Mouse (Mus musculus): Measurements from ENCODE around the gene Prop1. TPM values are rescaled to one million over a fixed set of nuclear protein-coding genes. Genes with fewer than 3 reads are reported as not detected.

Prop1 gene
- not detected in 2 replicates for polyA plus RNA-seq (2011; ENCODE audit: insufficient read length, low read depth, missing spikeins)

DNA sequence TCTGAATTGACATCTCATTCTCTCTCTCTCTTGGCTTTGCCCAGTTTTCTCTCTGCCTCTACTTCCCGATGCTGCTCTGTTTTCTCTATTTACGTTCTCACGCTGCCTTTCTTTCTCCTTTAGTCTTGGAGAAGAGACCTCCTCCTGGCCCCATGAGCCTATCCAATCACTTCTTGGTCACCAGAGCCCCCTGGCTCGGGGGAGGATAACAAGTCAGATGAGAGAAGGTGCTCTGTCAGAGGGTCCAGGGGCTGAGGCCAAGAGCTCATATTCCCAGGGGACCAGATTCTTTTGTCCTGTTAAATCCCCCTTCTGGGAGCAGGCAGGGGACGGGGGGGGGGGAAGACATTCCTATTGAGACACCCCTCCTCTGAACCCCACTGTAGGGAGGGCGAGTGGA is at the start of gene Prop1:
Prop1 (minus strand) TSS at position 101 of the 400 bp plus-strand sequence.
- TF ChIP-seq CTCF (IDR thresholded peaks at IDR 0.05; ENCODE audit: borderline replicate concordance, insufficient read depth, low read length) (no peak), POLR2A (IDR thresholded peaks at IDR 0.05; ENCODE audit: low read depth, low read length) (no peak)
- no peak within 1 kb of the TSS for H3K27ac ChIP-seq (ENCODE audit: insufficient read depth, low read length)
- H3K4me1 ChIP-seq (ENCODE audit: control insufficient read depth, insufficient read depth, low read length): no peaks in the 10 kb centered on the region
- H3K4me3 ChIP-seq (ENCODE audit: insufficient read depth, low read length): no peak within 1 kb of the TSS

DNA sequence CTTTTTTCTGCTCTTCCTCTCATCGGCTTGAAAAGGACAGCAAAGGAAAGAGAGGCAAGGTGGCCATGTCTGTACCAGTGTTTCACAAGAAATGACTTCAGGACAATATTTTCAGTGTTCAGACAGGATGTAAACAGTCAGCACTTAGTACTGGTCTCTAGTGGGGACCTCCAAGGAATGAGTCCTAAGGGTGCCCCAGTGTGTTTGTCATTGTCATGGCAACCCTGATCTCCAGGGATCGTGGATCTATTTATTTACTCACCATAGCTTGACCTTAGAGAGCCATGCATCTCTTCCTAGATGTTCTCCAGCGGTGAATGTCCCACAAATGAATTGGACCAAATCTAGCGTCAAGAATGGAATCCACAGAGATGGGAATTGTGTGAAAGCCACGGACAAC is 49.7 kb upstream of the Prop1 start, which contains the start of gene Olfr51:
Olfr51 (plus strand) TSS at position 301 of the 400 bp plus-strand sequence.
- TF ChIP-seq POLR2A (IDR thresholded peaks at IDR 0.05; ENCODE audit: low read depth, low read length) (no peak), CTCF (IDR thresholded peaks at IDR 0.05; ENCODE audit: borderline replicate concordance, insufficient read depth, low read length) (no peak)
- no peak within 1 kb of the TSS for H3K4me3 ChIP-seq (ENCODE audit: insufficient read depth, low read length)
- no peaks in the 10 kb centered on the region for H3K4me1 ChIP-seq (ENCODE audit: control insufficient read depth, insufficient read depth, low read length)
- no peak within 1 kb of the TSS for H3K27ac ChIP-seq (ENCODE audit: insufficient read depth, low read length)

DNA sequence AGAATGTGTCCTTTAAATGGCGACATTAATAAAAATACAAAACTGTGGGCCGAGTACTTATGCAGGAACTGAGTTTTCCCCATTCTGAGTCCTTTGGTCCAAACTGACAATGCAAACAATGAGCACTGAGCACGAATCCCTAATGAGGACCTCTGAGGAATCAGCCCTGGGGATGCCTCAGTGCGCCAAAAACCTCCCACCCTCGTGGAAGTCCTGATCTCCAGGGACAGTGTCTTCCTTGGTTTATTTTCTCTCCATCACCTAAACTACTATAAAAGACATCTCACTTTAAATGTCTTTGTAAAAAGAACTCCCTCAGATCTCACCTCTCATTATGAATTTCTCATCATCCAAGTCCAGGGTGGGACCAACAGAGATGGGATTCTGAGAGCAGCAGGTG is 28.1 kb upstream of the Prop1 start, which contains the start of gene Olfr1377:
Olfr1377 (plus strand) TSS at position 301 of the 400 bp plus-strand sequence.
- H3K4me3 ChIP-seq (ENCODE audit: insufficient read depth, low read length): no peak within 1 kb of the TSS
- H3K27ac ChIP-seq (ENCODE audit: insufficient read depth, low read length): no peak within 1 kb of the TSS
- H3K4me1 ChIP-seq (ENCODE audit: control insufficient read depth, insufficient read depth, low read length): no peaks in the 10 kb centered on the region
- TF ChIP-seq POLR2A (IDR thresholded peaks at IDR 0.05; ENCODE audit: low read depth, low read length): no peak
- no peak for TF ChIP-seq CTCF (IDR thresholded peaks at IDR 0.05; ENCODE audit: borderline replicate concordance, insufficient read depth, low read length)

DNA sequence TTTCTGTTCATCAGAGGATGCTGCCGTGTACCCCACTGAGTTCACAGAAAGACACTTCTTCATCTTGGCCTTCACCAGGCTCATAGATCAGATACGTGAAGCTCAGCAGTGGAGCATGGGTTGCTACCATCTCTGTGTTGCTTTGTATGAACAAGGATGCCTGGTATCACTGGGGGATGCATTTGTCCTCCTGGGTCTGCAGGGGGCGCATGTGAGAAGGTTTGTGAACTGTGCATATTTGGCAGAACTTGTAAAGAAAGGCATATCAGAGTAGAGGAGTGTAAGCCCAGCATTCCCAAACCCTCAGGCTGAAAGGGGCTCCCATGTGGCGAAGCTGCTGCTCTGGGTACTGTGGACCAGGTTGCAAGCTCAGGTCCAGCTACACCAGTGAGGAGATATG is 23.7 kb upstream of the Prop1 start:
- Histone ChIP-seq H3K27ac (ENCODE audit: insufficient read depth, low read length) (no peak overlapping the region), H3K4me3 (ENCODE audit: insufficient read depth, low read length) (no peak overlapping the region), H3K4me1 (ENCODE audit: control insufficient read depth, insufficient read depth, low read length) (no peaks in the 10 kb centered on the region)
- no peak for TF ChIP-seq POLR2A (IDR thresholded peaks at IDR 0.05; ENCODE audit: low read depth, low read length)
- TF ChIP-seq CTCF (IDR thresholded peaks at IDR 0.05; ENCODE audit: borderline replicate concordance, insufficient read depth, low read length): no peak

DNA sequence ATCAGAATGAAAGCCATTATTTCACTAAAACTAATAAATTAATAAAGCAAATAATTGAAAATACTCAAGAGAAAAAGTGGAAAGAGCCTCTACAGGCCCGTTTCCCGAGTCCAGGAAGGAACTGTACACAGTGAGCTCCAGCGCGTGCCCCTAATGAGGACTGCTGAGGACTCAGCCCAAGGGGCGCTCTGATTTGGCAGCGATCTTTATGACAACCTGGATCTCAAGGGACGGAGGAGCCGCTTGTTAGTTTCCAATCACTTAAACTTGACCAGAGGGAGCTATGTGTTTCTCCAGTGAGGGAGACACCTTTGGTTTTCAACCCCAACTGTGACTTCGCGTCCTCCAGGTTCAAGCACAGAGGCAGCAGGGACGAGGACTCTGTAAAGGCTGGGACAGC is 12.7 kb upstream of the Prop1 start, which contains the start of gene Olfr1378:
Olfr1378 (plus strand) TSS at position 301 of the 400 bp plus-strand sequence.
- H3K27ac ChIP-seq (ENCODE audit: insufficient read depth, low read length): no peak within 1 kb of the TSS
- TF ChIP-seq POLR2A (IDR thresholded peaks at IDR 0.05; ENCODE audit: low read depth, low read length) (no peak), CTCF (IDR thresholded peaks at IDR 0.05; ENCODE audit: borderline replicate concordance, insufficient read depth, low read length) (no peak)
- no peak within 1 kb of the TSS for H3K4me3 ChIP-seq (ENCODE audit: insufficient read depth, low read length)
- no peaks in the 10 kb centered on the region for H3K4me1 ChIP-seq (ENCODE audit: control insufficient read depth, insufficient read depth, low read length)

DNA sequence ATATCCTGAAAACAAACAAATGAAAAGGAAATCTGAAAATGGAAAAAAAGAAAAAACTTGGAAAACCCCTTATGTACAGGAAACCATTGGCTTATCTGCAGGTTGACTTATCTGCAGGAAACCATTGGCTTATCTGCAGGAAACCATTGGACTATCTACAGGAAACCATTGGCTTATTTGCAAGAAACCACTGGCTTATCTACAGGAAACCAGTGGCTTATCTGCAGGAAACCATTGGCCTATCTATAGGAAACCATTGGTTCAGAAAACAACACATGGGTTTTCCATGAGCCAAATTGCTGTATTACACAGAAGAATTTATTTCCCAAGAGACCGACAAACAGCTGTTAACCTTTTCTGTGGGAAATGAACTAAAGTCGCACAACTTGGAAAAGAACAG is 11.3 kb upstream of the Prop1 start:
- no peak overlapping the region for H3K4me3 ChIP-seq (ENCODE audit: insufficient read depth, low read length)
- TF ChIP-seq POLR2A (IDR thresholded peaks at IDR 0.05; ENCODE audit: low read depth, low read length) (no peak), CTCF (IDR thresholded peaks at IDR 0.05; ENCODE audit: borderline replicate concordance, insufficient read depth, low read length) (no peak)

DNA sequence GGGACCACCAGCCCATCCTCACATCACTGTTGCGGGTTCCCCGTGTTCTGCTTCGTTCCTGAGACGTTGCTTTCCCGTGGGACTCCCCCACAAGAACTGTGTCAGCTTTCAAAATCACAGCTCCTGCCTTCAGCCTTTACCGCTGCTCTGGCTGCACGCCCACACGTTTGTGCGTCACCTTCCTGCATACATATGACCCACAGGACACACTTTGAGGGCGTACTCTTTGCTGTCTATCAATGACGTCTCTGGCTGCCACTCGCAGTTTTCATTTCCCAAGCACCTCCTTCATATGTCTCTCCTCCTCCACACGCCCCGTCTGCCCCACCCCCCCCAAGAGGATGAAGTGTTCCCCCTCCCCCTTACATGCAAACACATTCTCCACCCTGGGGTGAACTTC is 1.3 kb downstream of the Prop1 start:
- no peak overlapping the region for H3K4me3 ChIP-seq (ENCODE audit: insufficient read depth, low read length)
- TF ChIP-seq POLR2A (IDR thresholded peaks at IDR 0.05; ENCODE audit: low read depth, low read length): no peak
- no peak for TF ChIP-seq CTCF (IDR thresholded peaks at IDR 0.05; ENCODE audit: borderline replicate concordance, insufficient read depth, low read length)
- H3K4me1 ChIP-seq (ENCODE audit: control insufficient read depth, insufficient read depth, low read length): no peaks in the 10 kb centered on the region
- H3K27ac ChIP-seq (ENCODE audit: insufficient read depth, low read length): no peak overlapping the region

More for the DNA sequence above, 11.3 kb upstream of the Prop1 start:
- Histone ChIP-seq H3K4me1 (ENCODE audit: control insufficient read depth, insufficient read depth, low read length) (no peaks in the 10 kb centered on the region), H3K27ac (ENCODE audit: insufficient read depth, low read length) (no peak overlapping the region)

DNA sequence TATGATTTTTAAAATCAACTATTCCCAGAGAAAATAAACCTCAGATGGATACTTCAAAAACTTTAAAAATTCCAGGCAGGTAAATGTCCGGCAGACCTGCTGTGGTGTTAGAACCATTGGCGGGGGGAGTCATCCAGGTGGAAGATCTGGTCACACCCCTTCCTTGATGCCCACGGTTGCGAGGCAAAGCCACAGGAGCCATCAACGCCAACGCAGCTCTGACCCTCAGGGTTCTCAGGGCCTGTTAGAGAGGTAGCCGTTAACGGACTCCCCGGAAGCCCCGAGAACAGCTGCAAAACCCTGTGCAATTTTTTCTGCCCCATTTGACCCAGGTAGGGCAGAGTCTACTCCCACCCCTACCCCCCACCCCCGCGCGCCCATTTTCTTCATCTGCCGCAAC is 10.1 kb downstream of the Prop1 start, which contains the start of gene 4933414I15Rik:
4933414I15Rik (minus strand) TSS at position 260 of the 400 bp plus-strand sequence.
- no peak within 1 kb of the TSS for H3K4me3 ChIP-seq (ENCODE audit: insufficient read depth, low read length)
- TF ChIP-seq POLR2A (IDR thresholded peaks at IDR 0.05; ENCODE audit: low read depth, low read length) (no peak), CTCF (IDR thresholded peaks at IDR 0.05; ENCODE audit: borderline replicate concordance, insufficient read depth, low read length) (no peak)
- H3K4me1 ChIP-seq (ENCODE audit: control insufficient read depth, insufficient read depth, low read length): no peaks in the 10 kb centered on the region
- no peak within 1 kb of the TSS for H3K27ac ChIP-seq (ENCODE audit: insufficient read depth, low read length)

DNA sequence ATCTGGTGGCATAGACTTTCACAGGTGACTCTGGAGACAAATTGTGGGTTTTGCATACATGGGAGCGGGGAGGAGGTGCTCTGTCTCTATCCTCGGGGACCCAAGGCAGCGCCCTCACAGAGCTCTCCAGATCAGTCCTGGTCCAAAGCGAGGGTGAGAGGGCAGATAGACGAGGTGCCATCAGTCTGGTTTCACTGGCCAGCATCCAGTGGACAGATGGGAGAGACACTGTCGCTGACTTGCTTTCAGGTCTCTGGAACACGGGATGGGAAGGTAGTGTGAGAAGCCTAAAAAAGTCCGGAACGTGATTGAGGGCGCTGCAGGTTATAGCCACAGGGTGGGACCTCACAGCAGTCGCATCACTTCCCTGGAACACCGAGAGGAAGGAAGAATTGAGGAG is 11.2 kb downstream of the Prop1 start:
- Histone ChIP-seq H3K4me1 (ENCODE audit: control insufficient read depth, insufficient read depth, low read length) (no peaks in the 10 kb centered on the region), H3K27ac (ENCODE audit: insufficient read depth, low read length) (no peak overlapping the region)
- TF ChIP-seq CTCF (IDR thresholded peaks at IDR 0.05; ENCODE audit: borderline replicate concordance, insufficient read depth, low read length) (no peak), POLR2A (IDR thresholded peaks at IDR 0.05; ENCODE audit: low read depth, low read length) (no peak)

DNA sequence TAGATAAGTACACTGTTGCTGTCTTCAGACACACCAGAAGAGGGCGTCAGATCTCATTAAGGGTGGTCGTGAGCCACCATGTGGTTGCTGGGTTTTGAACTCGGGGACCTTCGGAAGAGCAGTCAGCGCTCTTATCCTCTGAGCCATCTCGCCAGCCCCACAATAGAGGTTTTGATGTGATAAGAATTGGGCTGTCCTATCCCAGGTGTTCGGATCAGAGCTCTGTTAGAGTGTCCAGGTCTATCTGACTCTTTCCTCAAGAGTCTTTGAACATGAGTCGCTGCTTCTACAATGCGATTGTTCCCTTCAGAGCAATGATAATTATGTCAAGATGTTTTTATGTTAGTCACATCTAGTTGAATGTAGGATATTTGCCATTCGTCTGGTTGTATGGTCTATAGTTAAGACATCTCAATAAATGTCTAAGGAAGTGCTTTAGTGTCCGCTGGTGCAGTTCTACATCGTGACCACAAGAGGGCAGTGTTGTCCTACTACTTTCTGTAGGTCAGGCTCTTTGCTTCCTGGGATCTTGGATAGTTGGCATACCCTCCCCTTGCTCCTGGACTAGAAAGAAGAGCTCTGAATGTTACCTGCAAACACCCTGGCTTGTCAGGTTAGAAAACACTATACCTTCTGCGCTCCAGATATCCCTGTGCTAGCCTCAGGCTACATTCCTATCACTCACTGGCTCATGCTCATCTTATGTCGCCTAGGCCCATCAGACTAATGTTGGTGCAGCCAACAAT is 13.8 kb downstream of the Prop1 start:
- H3K4me1 ChIP-seq (ENCODE audit: control insufficient read depth, insufficient read depth, low read length): no peaks in the 10 kb centered on the region
- TF ChIP-seq POLR2A (IDR thresholded peaks at IDR 0.05; ENCODE audit: low read depth, low read length) (no peak), CTCF (IDR thresholded peaks at IDR 0.05; ENCODE audit: borderline replicate concordance, insufficient read depth, low read length) (peak; percentile 48; the same call in 1 of the 2 replicates)
- H3K4me3 ChIP-seq (ENCODE audit: insufficient read depth, low read length): no peak overlapping the region
- no peak overlapping the region for H3K27ac ChIP-seq (ENCODE audit: insufficient read depth, low read length)

More for the DNA sequence above, 11.2 kb downstream of the Prop1 start:
- no peak overlapping the region for H3K4me3 ChIP-seq (ENCODE audit: insufficient read depth, low read length)
